Mouse (Mus musculus) WW6 (cell line): ENCODE results near the gene Adat3.
A peak's percentile ranks its signal among the peaks of the same experiment; 100 is the strongest.
"Not testable (repeated sequence)": the region's sequence is repeated elsewhere in the genome, so short reads cannot be mapped to it uniquely, and the experiment has no call there.

Source experiments
- DNase-seq: peaks from one replicate; pipeline ENCODE4 v3.0.0-alpha.2; 2013; ENCODE audit warnings: low read depth, low spot score

The Adat3 gene

DNA sequence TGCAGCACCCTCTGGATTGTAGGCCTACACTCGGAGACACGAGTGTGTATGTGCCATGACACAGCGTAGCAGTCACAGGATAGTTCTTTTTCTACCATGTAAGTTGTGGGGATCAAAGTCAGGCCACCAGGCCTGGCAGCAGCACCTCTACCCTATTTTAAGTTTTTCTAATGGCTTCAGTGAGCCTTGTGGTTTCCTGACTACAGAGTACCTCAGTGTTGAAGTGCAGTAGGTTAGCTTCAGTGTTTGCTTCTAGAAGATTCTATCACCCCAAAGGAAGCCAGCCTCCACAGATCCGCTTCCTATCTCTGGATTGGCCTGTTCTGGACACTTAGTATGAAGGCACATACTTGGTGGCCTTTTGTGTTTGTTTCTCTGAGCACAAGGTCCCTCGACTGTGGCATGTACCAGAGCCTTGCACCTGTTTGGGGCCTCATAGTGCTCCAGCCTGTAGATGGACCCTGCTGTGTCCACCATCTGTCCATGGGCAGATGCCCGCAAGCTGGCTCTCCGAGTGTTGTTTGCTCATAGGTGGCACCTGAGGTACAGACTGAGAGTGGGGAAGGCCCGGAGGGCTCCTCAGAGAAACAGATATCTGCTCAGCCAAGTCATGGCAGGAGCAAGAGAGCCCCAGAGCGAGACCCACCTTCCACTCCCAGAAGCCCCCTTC is 7.6 kb downstream of the Adat3 start:
- DNase-seq, result no peak

DNA sequence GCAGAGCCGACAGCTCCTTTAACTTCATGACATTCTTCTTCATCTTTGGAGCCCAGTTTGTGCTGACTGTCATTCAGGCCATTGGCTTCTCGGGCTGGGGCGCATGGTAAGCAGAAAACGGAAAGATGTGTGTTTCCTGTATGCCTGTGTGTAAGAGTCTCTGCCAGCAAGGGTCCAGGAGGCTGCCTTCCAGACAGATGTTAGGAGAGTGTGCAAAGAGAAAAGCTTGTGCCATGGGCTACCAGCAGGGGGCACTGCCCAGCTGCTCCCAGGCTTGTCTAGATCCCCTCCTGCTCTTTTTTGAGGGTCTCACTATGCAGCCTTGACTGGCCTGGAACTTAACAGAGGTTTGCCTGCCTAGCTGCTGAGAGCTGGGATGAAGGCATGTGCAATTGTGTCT is 8.3 kb downstream of the Adat3 start:
- DNase-seq, result no peak

DNA sequence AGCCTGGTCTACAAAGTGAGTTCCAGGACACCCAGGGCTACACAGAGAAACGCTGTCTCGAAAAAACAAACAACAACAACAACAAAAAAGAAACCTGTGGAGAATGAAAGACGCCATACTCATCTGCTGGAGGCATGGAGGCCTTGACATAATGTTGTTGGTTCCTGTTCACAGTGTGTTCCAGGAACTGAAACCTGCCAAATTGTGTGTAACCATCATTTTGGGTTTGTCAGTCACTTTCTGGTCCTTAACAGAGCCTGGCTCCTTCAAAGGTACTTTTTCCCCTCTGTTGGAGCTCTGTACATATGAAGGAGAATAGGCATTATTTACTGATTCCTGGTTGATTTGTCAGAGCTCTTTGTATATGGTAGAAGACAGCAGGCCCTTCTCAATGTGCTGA is 9.2 kb downstream of the Adat3 start:
- DNase-seq, result no peak

DNA sequence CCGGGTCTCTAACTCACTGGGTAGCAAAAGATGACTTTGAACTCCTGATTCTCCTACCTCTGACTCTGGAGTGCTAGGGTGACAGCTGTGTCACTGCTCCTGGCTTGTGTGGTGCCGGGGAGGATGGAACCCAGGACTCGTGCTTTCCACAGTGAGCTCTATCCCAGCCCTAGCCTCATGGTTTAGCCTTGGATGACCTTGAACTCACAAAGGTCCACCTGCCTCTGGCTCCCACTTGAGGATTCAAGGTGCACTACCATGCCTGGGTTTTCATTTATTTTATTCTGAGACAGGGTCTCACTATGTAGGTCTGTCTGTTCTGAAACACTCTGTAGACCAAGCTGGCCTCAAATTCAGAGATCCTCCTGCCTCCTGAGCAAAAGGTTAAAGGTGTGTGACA is 11.1 kb downstream of the Adat3 start:
- no peak for DNase-seq

DNA sequence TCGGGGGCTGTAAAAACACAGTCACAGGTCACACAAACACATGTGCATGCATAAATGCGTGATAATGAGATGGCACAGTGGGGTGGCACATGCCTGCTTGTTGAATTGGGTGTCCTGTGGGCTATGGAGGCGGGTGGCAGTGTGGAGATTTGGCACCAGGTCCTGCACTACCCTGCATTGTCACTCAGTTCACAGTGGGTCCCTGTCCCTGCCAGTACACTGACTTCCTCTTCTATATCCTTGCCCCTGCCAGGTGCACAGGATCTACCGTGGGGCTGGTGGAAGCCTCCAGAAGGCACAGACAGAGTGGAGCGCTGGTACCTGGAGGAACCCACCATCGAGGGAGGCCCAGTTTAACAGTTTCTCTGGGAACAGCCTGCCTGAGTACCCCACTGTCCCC is 11.7 kb downstream of the Adat3 start:
- DNase-seq, result no peak

DNA sequence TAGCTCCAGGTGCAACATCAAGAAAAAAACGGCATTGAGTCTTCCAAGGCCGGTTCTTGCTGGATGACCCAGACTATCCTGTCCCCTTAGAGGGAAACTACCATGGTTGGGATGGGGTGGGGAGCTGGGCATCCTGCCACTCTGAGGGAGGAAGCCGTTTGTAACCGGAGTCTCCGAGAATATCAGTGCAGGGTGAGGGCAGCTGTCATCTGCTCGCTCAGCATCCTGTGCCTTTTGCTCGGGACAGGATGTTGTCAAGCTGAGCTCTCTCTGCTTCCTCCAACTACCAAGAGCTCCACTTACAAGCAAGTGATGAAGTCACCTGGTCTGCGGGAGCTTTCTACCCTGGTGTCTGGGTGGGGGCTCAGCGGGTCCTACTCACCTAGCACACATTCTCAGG is 15.5 kb downstream of the Adat3 start:
- DNase-seq, result no peak

DNA sequence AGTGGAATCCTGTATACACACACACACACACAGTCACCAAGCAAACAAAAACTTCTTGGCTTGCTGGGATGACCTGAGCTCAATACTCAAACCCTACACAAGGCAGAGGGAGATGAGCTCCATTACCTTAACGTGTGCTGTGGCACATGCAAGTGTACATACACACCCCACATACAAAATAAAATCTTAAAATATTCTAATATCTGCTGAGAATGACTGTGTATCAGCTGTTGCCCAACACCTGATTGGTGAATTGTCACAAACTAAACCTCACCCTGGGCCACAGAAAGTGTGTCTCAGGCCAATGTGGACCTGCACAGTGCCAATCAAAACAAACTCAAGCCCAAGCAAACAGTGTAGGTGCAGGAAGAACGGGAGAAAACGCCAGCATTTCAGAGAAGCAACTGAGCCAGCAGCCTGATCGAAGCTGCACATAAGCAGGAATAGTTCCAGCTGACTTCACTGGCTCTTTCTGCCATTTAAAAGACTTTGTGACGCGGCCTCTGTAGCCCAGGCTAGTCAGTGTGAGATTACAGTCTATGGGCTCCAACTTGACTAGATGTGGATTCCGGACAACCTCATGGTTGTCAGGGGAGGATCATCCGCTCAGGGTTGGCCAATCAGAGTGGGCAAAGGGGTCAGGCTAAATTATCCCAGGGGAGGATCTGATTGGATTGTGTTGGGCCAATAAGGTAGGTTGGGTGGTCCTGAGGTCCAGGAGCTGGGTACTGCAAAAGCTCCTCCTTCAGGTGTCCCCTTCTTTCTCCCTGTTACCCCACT is 17.0 kb downstream of the Adat3 start:
- peak; percentile 60 for DNase-seq

DNA sequence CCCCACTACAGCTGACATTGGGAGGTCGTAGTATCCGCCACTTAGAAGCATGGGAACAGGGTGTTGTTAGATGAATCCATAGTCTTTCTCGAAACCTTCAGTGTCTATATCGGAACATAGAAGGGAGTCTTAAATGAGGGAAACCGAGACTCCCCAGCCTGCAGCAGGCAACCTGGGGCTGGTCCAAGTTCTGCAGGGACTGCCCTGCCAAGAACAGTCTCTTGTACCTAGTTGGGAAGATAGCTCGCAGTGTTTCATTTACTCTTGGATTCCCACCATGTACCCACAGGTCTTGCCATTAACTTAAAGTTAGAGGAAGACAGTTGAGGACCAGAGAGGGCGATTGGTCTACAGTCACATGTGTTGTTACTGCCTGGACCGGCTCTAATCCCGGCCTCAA is 17.7 kb downstream of the Adat3 start:
- no peak for DNase-seq

DNA sequence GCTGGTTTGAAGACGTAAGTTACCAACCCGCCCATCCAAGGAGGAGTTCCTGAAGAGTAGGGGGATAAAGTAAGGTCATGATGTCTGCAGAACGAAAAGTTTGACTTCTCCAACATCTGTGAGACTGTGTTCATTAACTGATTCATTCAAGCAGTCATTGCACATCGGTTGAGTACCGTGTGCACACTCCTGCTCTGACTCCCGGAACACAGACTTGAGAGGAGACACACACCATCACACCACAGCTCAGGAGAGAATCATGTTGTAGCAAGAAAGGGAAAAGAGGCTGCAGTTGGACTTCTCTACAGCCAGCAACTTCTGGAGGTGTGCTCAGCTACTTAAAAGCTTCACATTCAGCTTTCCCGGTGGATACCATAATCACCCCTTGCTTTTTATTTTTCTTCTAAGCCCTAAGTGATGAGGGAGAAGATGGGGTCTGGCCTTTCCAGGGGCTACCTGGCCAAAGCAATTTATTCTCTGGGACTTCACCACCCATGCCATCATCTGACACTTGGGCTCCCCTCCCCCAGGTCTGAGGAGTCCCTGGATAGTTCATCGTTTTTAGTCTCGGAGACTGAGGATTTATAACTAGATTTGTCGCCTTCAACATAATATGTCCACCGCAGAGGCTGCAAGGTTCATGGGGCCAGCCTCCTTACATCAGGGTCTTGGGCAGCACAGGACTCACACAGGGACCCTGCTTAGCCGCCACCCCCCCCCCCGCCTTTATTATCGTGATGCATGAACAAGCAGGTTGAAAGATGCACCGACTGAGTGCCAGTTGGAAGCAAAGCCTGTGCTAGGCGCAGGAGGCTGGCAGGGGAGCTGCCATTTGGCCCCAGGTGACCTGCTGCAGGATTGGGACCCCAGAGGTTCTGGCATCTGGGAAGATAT is 18.4 kb downstream of the Adat3 start:
- no peak for DNase-seq

DNA sequence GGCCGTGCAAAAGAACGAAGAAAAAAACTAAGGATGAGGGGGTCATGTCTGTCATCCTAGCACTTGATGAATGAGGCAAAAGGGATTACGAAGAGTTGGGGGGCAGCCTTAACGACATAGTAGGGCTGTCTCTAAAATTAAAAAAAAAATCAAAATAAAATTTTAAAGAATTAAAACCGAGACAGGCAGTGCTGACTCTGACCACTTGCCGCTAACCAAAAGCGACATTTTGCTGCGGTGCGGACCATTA is 18.9 kb downstream of the Adat3 start:
- DNase-seq, result no peak

DNA sequence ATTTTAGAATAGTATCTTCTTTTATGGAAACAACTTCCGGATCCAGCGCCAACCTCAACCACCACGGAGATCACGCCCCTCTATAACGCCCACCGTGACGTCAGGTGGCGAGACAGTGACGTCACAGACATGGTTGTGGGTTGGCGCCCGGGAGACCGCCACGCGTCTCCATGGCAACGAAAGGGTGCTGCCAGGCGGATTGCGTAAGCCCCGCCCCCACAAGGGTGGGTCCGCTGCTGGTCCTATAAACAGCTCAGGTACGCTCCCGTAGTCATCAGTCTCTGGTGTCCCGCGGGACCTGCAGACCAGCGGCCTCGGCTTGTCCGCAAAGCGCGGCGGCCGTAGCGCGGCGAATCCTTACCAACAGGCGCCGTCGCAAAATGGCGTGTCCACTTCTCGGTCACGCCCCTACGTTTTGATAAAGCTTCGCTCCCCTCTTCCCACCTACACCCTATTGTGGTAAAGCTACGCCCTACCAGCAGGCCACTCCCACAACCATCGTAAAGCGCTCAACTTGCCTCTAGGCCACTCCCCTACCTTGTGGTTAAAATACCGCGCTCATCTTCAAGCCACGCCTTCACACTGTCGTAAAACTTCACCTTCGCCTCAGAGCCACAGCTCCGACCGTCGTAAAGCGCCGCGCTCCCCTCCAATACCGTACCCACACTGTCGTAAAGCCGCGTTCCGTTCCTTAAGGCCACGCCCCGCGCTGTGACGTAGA is 19.4 kb downstream of the Adat3 start:
- DNase-seq, result peak; percentile 100

DNA sequence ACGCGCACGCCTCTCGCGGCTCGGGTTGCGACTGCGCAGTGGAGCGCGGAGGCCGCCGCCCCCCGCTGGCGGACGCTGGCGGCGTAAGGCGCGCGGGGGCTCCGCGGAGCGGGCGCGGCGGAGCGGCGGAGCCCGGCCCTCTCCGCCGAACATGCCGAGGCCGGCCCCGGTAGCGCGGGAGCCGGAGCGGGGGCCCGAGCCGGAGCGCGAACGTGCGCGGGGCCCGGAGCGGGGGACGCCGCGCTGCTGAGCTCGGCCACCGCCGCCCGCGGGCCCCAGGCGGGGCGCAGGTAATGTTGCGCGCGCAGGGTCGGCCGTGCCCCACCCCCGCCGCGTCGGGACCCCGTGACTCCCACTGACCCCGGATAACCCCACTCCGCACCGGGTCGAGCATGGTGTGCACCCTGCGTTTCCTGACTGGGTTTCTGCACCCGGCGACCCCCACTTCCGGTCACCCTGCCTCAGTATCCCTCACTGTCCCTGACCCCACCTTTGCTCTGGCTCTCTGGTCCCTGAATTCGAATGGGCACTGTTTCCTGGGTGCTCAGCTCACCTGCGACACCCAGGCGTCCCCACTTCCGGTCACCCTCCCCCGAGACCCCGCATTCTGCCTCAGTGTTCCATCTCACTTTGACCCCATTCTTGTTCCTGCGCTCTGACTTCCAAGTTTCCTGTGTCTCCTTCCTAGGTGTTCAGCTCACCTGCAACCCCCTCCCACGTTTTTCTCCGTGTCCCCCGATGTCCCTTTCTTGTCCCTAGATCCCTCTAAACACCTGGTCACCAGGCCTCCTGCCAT is 20.2 kb downstream of the Adat3 start, which contains the start of gene Csnk1g2:
Gene Csnk1g2, plus strand, starts transcription at position 178 of the 796 bp plus-strand sequence.
- no peak for DNase-seq

DNA sequence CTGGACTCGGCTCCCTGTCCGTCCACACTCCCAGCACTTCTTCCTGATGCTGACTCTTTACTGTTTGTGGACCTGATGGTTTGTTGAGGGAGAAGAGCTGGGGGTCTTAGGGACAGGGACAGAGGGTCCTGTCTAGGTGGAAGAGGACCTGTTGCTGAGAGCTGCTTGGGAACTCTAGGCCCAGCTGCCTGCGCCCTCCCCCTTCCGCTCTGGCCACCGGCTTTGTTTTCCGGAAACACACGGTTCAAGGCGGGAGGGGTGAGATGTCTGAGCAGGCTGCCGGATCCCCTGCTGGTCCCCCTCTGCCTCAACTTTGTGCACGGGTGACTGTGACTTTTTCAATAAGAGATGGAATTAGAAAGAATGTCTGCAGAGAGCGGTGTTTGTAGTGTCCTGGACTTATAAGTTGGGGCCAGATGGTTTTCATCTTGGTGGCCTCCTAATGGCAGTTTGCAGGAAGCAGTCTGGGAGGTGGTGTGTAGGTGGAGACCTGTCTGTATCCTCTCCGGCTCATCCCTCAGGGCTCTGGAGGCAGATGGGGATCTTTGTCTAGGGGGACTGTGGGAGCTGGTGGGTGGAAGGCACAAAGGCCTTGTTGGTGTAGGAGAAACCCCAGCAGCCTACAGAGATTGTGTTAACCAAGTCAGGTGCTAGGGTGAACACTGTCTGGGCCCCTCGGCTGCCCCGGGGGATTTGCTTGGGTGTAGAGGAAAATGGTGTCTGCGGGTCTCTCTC is 20.9 kb downstream of the Adat3 start:
- no peak for DNase-seq

DNA sequence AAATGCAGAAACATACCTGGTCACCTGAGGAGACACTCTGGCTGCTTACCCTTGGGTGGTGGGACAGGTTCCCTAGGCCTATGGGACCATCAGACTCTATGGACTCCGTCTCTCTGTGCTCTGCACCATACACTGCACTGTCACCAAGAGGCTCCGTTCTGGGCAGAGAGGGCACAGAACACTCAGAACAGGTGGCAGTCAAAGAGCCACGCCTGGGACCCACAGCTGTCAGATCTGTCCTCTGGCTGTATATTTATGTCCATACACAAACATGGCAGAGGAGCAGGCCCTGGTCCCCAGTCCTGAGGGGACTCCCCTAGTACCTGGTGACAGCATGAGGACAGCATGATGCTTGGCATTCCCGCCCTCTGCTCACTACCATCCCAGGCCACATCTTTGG is 23.1 kb downstream of the Adat3 start:
- DNase-seq, result no peak

DNA sequence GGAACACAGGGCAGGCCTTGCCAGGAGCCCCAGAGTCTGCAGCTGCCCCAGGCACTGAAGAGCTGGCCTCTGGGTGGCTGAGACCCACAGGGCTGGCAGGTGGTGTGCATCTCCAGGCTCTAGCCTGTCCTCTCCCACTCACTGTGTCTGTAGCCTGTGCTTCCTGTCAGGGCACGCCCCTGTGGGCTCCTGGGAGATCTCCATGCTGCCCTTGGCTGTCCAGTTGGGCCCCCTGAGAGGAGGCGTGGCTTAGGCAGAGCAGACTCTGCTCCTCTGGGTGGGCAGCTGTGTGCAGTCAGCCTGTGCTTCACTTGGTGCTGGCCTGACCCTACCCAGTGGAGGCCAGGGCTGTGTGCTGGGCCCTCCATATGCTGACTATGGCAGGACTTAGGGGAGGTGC is 25.0 kb downstream of the Adat3 start:
- DNase-seq, result no peak

DNA sequence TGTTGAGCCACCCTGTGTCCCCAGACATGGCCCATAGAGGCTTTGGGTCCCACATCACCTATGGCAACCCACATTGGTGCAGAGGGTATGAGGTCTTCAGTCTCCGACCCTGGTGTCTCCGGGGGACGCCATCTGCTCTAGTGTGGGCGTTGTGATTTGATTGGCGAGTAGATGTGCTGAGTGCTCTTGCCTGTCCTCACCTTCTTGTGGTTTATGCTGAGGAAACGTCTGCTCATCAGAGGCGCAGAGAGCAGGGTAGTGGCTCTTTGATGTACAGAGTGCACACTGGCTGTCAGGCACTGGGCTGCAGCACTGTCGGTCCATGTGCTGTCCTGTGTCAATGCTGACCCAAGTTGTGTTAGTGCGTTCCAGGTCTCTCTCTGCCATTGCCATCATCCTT is 26.2 kb downstream of the Adat3 start:
- no peak for DNase-seq

DNA sequence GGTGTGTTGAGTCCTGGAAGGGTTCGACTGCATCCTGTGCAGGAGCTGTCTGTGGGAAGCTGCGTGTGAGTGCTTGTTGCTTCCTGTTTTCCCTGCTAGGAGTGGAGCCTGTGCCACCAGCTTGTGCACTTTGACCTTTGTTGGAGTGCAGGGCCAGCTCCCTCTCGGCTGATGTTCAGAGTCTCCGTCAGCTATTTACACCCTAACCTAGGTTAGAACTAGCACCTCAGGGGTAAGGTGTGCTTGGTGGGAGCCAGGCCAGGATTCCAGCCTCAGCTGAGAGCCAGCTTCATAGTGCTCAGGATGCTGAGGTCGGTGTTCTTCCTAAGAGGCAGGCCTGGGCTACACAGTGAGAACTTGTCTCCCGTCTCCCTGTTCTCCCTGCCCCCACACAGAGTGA is 32.7 kb downstream of the Adat3 start:
- no peak for DNase-seq

DNA sequence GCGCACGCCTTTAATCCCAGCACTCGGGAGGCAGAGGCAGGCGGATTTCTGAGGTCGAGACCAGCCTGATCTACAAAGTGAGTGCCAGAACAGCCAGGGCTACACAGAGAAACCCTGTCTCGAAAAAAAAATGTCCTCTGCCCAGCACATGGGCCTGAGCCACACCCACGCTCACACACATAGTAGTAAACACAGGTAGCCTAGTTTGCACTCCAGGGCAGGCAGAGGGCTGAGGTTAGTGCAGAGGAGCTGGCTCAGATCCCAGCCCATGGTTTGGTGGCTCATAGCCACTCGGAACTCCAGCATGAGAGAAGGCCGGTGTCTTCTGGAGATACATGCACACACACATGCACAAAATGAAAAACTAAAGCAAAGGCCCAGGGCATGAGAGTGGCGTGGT is 44.3 kb downstream of the Adat3 start:
- DNase-seq, result no peak

DNA sequence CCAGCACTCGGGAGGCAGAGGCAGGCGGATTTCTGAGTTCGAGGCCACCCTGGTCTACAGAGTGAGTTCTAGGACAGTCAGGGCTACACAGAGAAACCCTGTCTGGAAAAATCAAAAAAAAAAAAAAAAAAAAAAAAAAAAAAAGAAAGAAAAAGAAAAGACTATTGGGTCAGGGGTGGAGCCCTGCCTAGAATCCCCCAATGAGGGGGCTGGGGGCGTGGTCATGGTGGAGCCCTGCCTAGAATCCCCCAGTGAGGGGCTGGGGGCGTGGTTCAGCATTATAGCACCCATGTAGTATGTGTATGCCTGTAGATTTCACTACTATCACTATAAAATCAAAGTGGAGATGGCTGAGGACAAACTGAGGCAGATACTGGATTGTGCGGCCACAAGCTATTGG is 47.2 kb downstream of the Adat3 start:
- not testable (repeated sequence) for DNase-seq

DNA sequence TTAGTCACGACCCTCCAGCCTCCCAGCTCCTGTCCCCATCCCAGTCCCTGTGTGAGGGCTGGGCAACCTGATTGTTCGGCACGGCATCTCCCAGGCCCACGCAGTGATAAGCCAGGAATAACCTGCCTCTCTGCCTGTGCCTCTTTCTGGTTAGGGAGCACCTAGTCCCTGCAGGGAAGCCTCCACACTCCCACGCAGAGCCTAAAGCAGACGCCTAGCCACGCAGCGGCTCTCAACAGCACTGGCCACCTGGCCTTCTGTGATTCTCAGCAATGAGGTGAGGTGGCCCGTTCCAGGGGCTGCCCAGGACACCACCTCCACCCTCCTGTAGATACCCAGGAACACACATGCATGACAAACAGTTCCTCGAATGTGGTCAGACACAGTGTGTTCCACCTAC is 47.7 kb downstream of the Adat3 start:
- DNase-seq, result no peak
